Mouse (Mus musculus): ENCODE measurements at regions not wholly inside any gene's neighbourhood (a gene's known extent, or its start where the extent isn't known, plus 50 kb on each side); places are given as distances from the start of the nearest gene placed in this dataset.

DNA sequence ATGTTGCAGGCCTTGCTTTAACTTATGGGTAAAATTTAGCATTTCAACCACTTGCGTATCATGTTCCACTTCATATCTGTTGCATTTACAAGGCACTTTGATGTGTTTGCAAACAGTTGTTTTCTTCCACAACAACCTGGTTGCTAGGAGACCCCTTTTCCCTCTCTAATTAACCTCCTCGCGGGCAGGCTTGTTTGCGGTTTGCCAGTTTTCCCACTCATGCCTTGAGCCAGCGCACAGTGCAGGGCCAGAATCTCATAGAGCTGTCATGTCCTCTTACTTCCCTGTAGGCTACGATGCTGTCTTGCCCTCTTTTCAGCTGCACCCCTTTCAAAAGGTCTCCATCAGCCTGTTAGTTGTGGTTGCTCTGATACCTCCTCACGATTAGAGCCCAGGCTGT is 199.3 kb downstream of the Tgfb2 start:
- DNase-seq: no peak
- intact Hi-C loops (cut with DNase I; ENCODE audit: low total_unique reads): no loop called here

DNA sequence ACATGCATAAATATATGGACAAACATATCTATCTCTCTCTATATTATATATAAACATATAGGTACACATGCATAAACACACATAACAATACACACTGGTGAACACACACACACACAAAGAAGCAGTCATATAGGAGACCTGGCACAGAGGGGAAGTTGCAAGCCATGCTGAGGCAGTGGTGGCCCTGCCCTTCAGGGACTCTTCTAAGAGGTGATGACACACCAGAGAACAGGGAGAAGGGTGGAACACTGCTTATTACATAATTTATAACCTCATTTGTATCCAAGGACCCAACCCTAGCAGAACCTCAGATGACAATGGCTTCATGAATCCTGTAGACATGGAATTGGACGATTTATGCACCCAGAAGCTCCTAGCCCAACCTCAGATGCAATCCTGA is 199.9 kb downstream of the Tgfb2 start:
- intact Hi-C loops (cut with DNase I; ENCODE audit: low total_unique reads): no loop called here
- no peak for DNase-seq

DNA sequence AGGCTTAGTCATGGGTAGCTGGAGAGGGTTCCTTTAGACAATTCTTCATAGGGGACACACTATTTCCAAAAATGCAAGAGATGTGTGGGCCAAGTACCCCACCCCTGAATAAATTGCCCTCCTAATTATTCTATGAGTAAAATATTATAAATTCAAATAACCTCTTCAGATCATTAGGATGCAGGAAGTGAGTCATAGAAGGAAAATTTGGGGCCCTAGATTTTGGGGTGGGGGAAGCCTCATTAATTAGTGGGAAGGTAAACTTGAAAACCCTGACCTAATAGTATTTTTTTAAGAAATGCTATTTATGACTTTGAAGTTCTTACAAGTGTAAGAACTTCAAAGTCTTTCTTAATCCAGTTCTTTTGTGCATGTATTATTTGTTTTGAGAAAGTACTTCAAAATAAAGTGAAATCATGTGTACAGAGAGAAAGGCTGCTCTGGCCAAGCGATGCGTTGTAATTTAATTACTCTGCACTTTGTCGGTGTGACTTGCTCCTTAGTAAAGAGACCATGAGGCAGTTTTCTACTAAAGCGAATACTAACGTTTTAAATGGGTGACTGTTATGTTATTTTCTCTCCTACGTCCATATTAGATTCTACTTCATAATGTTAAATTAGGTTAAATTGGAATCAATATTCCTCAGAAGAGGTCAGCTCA is 200.6 kb downstream of the Tgfb2 start:
- intact Hi-C loops (cut with DNase I; ENCODE audit: low total_unique reads): no loop called here
- DNase-seq: no peak

DNA sequence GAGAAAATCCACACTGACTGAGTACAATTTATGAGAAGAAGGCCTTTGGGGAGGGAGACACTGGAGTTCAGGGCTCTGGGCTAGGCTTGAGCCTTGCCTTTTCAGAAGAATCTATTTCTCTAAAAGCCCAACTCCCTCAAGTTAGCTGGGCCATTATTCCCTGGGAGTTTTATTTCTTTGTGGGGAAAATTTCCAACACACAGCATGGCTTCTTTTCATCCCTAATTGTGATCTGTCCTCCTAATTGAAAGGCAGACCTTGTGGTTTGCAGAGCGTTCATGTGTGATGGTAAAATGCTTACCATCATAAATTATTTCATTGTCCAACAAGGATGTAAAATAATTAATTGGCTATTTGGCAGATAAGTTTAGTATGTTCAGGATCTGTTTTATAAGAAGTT is 204.1 kb downstream of the Tgfb2 start:
- intact Hi-C loops (cut with DNase I; ENCODE audit: low total_unique reads): no loop called here
- DNase-seq: no peak

DNA sequence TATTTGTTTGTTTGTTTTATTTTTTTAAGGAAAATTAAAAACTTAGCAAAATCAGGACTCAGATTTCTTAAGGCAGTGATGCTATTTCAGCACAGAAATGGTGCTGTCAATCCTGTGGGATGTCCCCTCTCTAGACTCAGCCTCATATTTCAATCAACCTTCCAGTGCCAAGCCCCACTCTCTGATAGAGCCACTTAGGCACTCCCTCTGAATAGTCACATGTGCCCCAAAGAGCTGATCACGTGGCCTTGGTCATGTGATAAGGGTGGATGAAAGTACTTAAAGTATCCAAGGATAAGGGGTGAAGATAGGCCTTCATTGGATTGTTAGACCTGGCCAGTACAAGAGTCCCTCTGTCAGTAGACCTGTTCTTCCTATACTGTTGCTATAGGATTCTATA is 207.9 kb downstream of the Tgfb2 start:
- intact Hi-C loops (cut with DNase I; ENCODE audit: low total_unique reads): no loop called here
- no peak for DNase-seq

DNA sequence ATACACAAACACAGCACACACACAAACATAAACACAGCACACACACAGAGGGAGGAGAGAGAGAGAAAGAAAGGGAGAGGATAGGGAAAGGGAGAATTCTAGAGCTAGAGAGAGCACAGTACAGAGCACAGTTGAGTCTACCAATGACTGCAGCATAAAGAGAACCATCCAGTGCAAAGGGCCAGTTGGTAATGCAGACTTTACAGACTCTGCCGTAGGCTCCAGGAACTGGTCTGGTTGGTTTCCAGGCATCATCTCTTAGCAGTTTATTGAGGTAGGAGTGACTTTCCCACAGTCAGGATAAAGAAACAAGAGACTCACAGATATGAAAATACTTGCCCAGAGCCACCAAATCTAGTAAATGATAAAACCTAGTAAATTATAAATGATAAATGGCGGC is 208.5 kb downstream of the Tgfb2 start:
- DNase-seq: no peak
- intact Hi-C loops (cut with DNase I; ENCODE audit: low total_unique reads): no loop called here

DNA sequence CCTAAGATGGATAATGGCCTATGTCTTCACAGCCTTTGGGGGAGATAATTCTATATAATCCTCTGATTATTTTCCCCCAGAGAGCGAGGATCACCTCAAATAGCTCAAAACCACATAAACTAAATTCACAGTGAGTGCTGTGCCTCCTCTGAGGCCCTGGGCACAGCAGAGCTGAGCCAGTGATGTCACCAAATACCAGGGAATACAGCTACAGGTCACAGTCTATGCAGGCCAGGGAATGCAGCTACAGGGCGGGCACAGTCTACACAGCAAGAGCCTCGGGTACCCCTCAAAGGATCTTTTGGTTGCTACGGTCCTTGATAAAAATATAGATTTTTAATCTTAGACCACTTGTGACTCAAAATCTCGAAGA is 211.4 kb downstream of the Tgfb2 start:
- no peak for DNase-seq

DNA sequence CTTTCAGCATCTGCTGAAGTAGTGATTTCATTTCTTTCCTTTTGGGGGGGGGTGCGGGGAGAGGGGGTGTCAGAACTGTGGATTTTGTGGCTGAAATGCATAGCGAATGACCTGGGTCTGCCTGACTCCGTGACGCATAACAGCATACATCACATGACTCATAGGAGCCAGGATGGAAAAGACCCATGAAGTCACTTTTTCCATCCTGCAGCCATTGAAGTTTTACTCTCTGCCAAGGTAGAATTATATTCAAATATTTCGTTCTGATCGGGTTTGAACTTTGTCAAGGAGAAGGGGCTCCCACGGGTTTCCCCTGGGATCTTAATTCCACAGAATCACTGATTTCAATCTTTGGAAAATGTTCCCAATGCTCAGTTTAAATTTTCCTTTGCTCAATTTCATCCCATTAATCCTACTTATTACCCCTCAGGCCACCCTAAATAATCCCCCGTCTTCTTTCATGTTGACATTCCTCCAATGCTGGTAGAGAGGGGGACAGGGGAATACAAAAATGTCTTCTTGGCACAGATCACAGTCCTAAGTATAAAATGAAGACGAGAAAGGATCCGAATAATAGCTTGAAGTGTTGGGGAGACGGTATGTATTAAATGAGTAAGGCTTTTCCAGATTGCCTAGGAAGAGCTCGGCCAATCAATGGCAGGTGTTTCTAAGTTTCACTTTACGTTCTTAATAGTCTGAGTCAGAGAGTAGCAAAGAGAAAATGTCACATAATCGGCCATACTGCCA is 212.0 kb downstream of the Tgfb2 start:
- intact Hi-C loops (cut with DNase I; ENCODE audit: low total_unique reads): no loop called here
- DNase-seq: no peak

More for the DNA sequence above, 211.4 kb downstream of the Tgfb2 start:
- intact Hi-C loops (cut with DNase I; ENCODE audit: low total_unique reads): no loop called here

DNA sequence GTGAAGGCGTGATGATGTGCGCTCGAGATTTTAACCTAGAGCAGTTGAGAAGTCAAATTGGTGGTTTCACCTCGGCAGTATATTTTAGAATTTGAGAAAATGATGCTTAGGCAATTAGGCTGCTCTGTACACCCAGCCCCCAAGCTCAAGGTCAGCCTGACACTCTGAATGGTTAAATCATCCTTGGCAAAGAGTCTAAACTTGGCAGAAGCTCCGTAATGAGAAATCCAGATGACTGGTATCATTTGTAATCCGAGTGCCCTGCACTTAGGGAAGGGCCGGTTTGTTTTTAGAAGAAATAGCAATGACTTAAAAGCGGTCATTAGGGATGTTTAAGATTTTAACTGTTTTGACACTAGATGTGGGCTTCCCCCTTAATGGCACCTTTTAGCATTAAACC is 223.6 kb downstream of the Tgfb2 start:
- intact Hi-C loops (cut with DNase I; ENCODE audit: low total_unique reads): no loop called here
- no peak for DNase-seq

DNA sequence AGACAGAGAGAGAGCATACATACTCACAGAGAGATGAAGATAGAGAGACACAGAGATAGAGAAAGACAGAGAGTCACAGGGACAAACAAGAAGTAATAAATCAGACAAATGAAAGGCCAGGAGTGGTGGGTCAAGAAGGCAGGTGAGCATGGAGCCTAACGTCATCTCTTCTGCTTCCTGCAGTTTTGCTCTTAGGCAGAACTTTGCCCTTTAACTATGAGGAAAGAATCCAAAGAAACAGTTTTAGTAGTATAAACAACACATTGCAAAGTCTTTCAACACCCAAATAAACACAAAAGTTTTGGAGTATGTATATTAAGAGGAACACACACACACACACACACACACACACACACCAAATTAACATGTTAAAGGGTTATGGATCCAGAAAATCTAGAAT is 225.8 kb downstream of the Tgfb2 start:
- intact Hi-C loops (cut with DNase I; ENCODE audit: low total_unique reads): no loop called here
- no peak for DNase-seq

DNA sequence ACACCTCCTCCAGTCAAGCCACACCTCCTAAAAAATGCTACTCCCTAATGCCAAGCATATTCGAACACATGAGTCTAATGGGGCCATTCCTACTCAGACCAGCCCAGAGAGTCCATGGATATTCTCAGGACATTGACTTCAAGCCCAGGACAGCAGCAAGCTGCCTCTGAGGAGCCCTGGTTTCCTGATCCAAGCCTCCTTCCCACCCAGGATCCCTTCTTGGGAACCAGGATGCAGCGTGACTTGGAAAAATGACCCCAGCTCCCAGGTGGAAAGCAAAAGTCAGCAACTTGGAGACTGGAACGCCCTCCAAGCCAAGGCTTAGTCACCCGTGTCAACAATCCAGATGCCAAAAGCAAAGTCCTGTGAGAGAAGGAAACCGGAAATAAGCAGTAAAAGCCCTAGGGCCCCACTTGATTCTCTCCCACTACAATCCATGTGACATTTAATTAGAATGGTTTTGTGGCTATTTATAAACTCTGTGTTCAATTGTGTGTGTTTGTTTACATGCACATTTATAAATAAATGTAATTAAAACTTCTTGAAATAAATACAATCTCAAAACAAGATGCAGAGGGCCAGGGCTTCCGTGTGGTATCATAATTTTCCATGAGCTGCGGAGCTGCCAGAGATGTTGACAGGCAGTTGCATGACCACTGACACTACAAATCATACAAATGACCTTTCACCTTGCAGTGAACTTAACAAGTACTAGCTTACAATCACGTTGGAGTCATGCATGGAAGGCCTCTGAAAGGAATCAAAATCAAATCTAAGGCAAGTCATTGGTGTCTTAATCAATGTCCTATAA is 227.2 kb downstream of the Tgfb2 start:
- intact Hi-C loops (cut with DNase I; ENCODE audit: low total_unique reads): no loop called here
- peak; percentile 53 for DNase-seq

DNA sequence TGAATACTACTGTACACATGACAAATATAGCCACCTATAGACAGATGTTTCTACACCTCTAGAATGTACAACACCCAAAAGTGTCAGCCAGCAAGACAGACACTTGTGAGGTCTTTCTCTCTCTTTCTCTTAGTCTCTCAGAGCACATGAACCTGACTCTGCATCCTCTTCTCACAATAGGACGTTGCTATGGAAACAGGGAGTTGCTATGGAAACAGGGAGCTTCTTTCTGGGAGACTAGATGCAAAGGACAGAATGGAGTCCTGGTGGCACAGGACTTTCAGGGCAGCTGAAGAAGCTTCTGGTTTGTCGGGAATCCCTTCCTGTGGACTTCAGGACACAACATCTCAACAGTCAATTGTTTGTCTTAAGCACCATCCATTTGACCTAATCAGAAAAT is 230.9 kb downstream of the Tgfb2 start:
- no peak for DNase-seq
- intact Hi-C loops (cut with DNase I; ENCODE audit: low total_unique reads): no loop called here

DNA sequence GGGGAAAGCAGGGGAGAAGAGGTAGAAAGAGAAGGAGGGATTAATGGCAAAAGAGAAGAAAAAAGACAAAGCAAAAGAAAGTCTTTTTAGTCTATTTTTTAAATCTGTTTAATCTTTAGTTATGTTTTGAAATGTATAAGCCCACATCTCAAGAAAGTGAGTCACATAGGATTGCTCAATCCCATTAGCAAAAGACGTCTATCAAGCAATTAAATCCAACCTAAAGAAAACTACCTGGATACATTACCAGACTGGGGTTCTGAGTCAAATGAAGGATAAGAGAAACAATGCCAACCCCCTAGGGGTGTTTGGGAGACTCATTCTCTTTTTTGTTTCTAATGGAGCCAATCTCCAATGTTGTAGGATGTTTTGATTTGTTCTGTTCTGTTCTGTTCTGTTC is 231.4 kb downstream of the Tgfb2 start:
- DNase-seq: no peak
- intact Hi-C loops (cut with DNase I; ENCODE audit: low total_unique reads): no loop called here

DNA sequence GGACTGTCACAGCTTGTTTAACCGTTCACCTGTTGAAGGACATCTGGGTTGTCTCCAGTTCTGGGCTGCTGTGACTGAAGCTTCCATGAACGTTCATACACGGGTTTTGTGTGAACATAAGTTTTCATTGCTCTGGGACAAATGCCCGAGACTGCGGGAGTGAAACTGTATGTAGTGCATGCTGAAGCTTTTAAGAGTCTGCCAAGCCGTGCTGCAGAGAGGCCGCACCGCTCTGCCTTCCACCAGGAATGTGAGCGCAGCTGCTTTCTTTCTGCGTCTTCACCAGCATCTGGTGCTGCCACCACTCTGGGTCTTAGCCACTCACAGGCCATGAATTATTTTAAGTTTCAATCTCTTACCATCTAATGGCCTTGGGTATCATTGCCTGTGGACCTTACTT is 232.8 kb downstream of the Tgfb2 start:
- DNase-seq: no peak
- intact Hi-C loops (cut with DNase I; ENCODE audit: low total_unique reads): no loop called here

DNA sequence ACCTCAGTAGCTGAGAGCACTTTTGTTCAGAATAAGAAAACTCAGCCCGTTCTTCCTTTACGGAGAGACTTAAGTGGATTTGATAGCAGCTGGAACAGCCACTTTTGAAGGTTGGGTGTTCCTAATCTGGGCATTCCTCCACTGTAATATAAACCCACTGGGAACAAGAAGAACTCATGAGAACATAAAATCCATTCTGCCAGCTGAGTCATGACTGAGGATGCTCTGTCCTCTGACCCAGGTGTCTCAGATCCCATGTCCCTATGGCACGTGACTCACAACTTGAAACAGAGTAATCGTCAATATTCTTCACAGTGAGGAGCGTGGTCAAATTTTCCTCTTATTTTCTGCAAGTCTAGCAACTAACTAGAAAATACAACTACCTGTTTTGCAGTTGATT is 240.3 kb downstream of the Tgfb2 start:
- no peak for DNase-seq

DNA sequence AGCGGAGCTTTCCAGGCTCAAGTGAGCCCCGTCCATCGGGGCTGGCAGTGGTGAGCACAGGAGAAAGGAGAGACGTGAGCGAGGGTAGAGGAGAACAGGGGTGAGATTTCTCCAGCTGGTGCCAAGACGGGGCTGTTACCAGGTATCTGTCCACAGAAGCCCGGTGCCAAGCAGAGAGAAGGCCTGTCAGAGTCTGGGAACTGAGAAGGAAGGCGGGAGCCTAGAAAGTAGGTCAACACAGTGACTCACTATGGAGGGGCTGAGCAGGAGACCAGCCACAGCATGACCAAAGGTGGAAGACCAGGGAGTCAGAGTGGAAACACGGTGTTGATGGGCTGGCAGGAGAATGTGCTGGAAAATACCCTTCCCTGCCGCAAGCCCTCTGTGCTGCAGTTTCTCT is 245.0 kb downstream of the Tgfb2 start:
- intact Hi-C loops (cut with DNase I; ENCODE audit: low total_unique reads): no loop called here
- peak; percentile 58 for DNase-seq

More for the DNA sequence above, 240.3 kb downstream of the Tgfb2 start:
- intact Hi-C loops (cut with DNase I; ENCODE audit: low total_unique reads): no loop called here

DNA sequence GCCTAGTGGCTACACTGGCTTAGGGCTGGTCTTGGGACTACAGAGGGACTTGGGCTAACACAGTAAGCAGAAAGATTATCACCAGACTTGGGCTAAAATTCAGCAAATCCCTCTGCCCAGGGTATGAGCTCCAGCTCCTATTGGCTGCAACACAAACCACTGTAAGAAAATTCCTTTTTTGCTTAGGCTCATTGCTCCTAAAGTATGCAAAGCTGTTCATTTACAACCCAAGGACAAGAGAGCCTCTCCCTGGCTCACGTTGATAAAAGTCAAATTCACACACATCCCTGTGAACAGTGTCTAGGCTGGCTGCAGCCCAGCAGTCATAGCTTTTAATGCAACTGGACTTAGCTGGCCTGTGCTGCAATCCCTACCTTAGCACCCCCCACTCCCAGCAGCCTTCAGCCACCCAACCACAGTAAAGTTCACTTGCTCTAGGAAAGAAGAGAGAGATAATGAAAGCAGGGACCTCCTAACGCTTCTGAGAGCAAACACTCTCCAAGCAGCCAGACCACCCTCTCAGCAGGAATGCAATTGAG is 247.6 kb downstream of the Tgfb2 start:
- no peak for DNase-seq
- intact Hi-C loops (cut with DNase I; ENCODE audit: low total_unique reads): no loop called here

DNA sequence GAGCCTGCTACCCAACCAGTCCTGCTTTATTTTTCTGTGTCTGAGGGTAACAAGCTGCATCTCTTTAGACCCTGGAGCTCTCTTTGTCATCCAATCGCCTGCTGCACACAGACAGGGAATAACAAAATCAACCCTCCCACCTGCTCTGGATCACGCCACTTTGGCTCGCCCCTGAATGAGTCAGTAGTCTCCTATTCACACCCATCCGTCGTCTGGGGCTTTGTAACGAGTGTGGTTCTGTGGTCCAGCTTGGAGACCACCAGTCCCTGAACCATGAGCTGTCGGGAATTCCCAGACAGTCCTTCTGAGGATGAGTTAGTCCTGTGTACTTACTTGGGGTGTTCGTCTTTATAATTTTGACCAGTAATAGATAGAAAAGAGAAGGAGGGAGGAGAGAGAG is 248.7 kb downstream of the Tgfb2 start:
- intact Hi-C loops (cut with DNase I; ENCODE audit: low total_unique reads): no loop called here
- DNase-seq: no peak

DNA sequence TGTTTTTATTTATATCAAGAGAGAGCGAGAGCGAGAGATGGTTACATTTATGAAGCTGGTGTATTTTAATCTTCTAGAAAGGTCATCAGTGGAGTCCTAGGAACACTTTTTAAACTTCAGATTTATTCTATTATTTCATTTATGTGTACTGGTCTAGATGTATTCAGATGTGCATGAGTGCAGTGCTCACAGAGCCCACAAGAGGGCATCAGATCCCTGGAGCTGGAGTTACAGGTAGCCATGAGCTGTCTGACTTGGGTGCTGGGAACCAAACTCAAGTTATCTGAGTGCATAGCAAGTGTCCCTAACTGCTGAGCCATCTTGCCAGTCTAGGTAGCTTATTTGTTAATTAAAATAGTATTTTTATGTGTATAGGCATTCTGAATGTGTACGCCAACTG is 249.7 kb downstream of the Tgfb2 start:
- no peak for DNase-seq
- intact Hi-C loops (cut with DNase I; ENCODE audit: low total_unique reads): no loop called here

DNA sequence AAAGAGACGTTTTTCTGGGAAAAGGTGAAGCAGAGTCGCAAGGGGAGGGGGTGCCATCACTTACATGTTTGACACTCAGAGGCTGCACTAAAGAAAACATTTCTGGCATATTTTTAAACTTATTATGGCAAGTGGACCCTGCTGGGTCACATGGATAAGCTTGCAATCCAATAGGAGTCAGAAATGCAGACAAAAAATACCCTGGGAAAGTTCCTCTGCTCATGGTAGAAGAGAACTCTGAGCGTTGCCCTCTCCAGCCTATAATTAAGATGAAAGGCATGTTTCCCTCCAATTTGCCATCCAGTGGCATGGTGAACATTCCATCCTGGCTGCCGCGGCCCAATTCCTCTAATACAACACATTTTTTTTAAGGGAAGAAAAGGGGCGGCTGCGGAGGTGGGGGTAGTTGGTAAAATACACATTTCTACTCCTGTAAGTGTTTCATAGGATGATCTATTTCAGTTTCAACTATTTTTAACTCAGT is 250.6 kb downstream of the Tgfb2 start:
- intact Hi-C loops (cut with DNase I; ENCODE audit: low total_unique reads): no loop called here
- no peak for DNase-seq

All from gastrocnemius, postnatal 14 days (tissue).